Mouse (Mus musculus): ENCODE measurements around the gene Hoxb3.

GRCm38 (mm10) chr11:96292565-96293301, 30.4 kb upstream of the Hoxb3 start:
- no peak for TF ChIP-seq EP300 (IDR thresholded peaks at IDR 0.05; ENCODE audit: low read depth)
- TF ChIP-seq CTCF (IDR thresholded peaks at IDR 0.05; ENCODE audit: low read depth), result no peak
